Mouse (Mus musculus) c-Kit-positive CD71-negative TER-119-negative erythroid progenitor cells, embryonic 14.5 days (primary cell): ENCODE measurements around the gene F830045P16Rik.
"Not testable (repeated sequence)": the region's sequence is repeated elsewhere in the genome, so short reads cannot be mapped to it uniquely, and the experiment has no call there.

ENCODE experiments used
- DNase-seq: peaks from one replicate; pipeline ENCODE4 v3.0.0-alpha.2; 2013; ENCODE audit warnings: low read depth

The F830045P16Rik gene

GRCm38 (mm10) chr2:129545596-129545995 lies 9.2 kb upstream of the F830045P16Rik start:
- DNase-seq = no peak

GRCm38 (mm10) chr2:129544919-129545318 lies 8.5 kb upstream of the F830045P16Rik start:
- no peak for DNase-seq

- DNase-seq = no peak
Observed at GRCm38 (mm10) chr2:129544448-129544847, 8.0 kb upstream of the F830045P16Rik start.

GRCm38 (mm10) chr2:129540036-129540435 lies 3.6 kb upstream of the F830045P16Rik start:
- DNase-seq = no peak

- no peak for DNase-seq
Observed at GRCm38 (mm10) chr2:129539175-129539574, 2.8 kb upstream of the F830045P16Rik start.

GRCm38 (mm10) chr2:129537926-129538325 lies 1.5 kb upstream of the F830045P16Rik start:
- DNase-seq = no peak

- DNase-seq = no peak
Observed at GRCm38 (mm10) chr2:129537360-129537759, 958 bp upstream of the F830045P16Rik start.

- no peak for DNase-seq
Observed at GRCm38 (mm10) chr2:129536926-129537325, 524 bp upstream of the F830045P16Rik start.

GRCm38 (mm10) chr2:129534886-129535591 lies 1.4 kb downstream of the F830045P16Rik start:
- no peak for DNase-seq

- DNase-seq = no peak
Observed at GRCm38 (mm10) chr2:129531890-129532289, 4.5 kb downstream of the F830045P16Rik start.

- DNase-seq = no peak
Observed at GRCm38 (mm10) chr2:129531102-129531501, 5.3 kb downstream of the F830045P16Rik start.

- no peak for DNase-seq
Observed at GRCm38 (mm10) chr2:129529297-129530209, 6.8 kb downstream of the F830045P16Rik start.

- no peak for DNase-seq
Observed at GRCm38 (mm10) chr2:129527916-129528315, 8.5 kb downstream of the F830045P16Rik start.

GRCm38 (mm10) chr2:129526322-129526721 lies 10.1 kb downstream of the F830045P16Rik start:
- DNase-seq = no peak

- no peak for DNase-seq
Observed at GRCm38 (mm10) chr2:129525644-129526043, 10.8 kb downstream of the F830045P16Rik start.

- no peak for DNase-seq
Observed at GRCm38 (mm10) chr2:129518526-129518925, 17.9 kb downstream of the F830045P16Rik start.

- peak; percentile 38 for DNase-seq
Observed at GRCm38 (mm10) chr2:129514923-129515920, 21.2 kb downstream of the F830045P16Rik start.

- no peak for DNase-seq
Observed at GRCm38 (mm10) chr2:129514401-129514667, 22.1 kb downstream of the F830045P16Rik start.

GRCm38 (mm10) chr2:129513546-129514400 lies 22.6 kb downstream of the F830045P16Rik start:
- no peak for DNase-seq

GRCm38 (mm10) chr2:129512147-129512546 lies 24.3 kb downstream of the F830045P16Rik start:
- DNase-seq = not testable (repeated sequence)

GRCm38 (mm10) chr2:129502641-129503040 lies 33.8 kb downstream of the F830045P16Rik start:
- no peak for DNase-seq
